Mouse (Mus musculus): ENCODE measurements at regions not wholly inside any gene's neighbourhood (a gene's known extent, or its start where the extent isn't known, plus 50 kb on each side); places are given as distances from the start of the nearest gene placed in this dataset.

DNA sequence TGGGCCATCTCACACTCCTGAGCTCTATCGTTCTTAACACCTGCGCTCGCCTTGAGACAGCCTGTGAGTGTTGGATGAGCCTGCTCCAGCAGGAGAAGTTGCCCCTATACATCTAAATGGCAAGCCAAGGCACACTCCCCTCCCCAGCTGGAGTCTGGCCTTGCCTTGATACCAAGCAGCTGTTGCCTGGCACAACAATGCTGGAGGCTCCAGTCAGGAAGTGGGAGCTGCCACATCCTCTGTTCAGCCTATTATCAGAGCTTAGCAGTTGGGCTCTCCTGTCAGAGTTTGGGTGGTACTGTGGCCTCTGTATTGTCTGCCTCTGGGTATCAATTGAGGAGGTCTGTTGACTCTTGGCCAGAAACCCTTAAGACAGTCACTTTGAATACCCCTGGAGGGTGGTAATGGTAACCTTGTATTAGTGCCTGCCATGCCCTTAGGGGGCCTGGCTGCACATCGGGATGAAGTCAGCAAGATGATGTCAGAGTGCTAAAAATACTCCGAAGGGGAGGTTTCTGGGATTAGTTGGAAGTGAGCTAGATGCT lies 227.4 kb upstream of the Jarid2 start:
- WGBS = 65% methylated on average over 5 of the region's 5 CpGs
- Histone ChIP-seq H3K9me3 (ENCODE audit: control insufficient read depth, low read length) (no peaks in the 10 kb centered on the region), H3K9ac (ENCODE audit: low read length) (no peak overlapping the region), H3K27ac (replicated peaks; ENCODE audit: low read depth, low read length) (no peak overlapping the region), H3K27me3 (ENCODE audit: control insufficient read depth, insufficient read depth, low read length) (no peaks in the 10 kb centered on the region), H3K4me2 (ENCODE audit: low read depth, severe bottlenecking) (no peak overlapping the region), H3K36me3 (ENCODE audit: control insufficient read depth, insufficient read depth, low read length) (no peaks in the 10 kb centered on the region), H3K4me1 (ENCODE audit: control insufficient read depth, insufficient read depth, low read length) (peaks cover 16% of the 10 kb centered on the region), H3K4me3 (ENCODE audit: low read depth, low read length) (no peak overlapping the region)
- DNase-seq (ENCODE audit: low spot score) (no peak), ATAC-seq (ENCODE audit: insufficient number of reproducible peaks, low FRiP score, low TSS enrichment, low read depth) (no peak)

DNA sequence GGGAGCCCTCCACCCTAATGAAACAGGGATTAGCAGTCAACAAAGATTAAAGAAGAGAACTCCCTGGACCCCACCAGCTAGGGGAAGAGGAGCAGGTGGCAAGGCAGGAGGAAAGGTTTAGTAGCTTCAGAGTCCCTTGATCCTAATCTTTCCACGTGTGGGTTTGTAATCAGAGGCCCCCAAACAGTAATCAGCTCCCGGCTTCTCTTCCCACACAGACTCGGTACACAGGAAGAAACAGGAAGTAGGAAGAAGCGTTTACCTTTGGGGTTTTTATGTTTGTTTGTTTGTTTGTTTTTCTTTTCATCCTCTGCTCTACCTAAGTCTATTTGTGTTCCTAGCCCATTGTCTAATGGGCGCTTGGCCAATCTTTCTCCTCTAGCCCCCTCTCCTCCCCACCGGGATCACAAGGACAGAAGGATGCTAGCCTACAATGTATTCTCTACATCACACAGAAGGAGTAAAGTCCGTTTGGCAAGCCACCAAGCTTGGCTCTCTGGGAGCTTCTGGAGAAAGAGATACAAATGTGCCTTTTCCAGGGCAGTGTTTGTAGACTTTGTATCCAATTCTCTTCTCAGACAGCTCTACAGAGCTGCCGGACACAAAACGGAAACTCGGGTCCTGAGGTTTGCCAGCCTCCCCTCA lies 226.5 kb upstream of the Jarid2 start:
- DNase-seq (ENCODE audit: low spot score) (no peak), ATAC-seq (ENCODE audit: insufficient number of reproducible peaks, low FRiP score, low TSS enrichment, low read depth) (no peak)
- no peaks in the 10 kb centered on the region for H3K27me3 ChIP-seq (ENCODE audit: control insufficient read depth, insufficient read depth, low read length)
- H3K9me3 ChIP-seq (ENCODE audit: control insufficient read depth, low read length) = no peaks in the 10 kb centered on the region
- WGBS = 65% methylated on average over 10 of the region's 10 CpGs
- no peak overlapping the region for H3K4me2 ChIP-seq (ENCODE audit: low read depth, severe bottlenecking)
- H3K9ac ChIP-seq (ENCODE audit: low read length) = no peak overlapping the region
- no peak overlapping the region for H3K27ac ChIP-seq (replicated peaks; ENCODE audit: low read depth, low read length)
- H3K36me3 ChIP-seq (ENCODE audit: control insufficient read depth, insufficient read depth, low read length) = no peaks in the 10 kb centered on the region
- no peak overlapping the region for H3K4me3 ChIP-seq (ENCODE audit: low read depth, low read length)
- peaks cover 11% of the 10 kb centered on the region; the same call in 1 of the 2 replicates for H3K4me1 ChIP-seq (ENCODE audit: control insufficient read depth, insufficient read depth, low read length)

DNA sequence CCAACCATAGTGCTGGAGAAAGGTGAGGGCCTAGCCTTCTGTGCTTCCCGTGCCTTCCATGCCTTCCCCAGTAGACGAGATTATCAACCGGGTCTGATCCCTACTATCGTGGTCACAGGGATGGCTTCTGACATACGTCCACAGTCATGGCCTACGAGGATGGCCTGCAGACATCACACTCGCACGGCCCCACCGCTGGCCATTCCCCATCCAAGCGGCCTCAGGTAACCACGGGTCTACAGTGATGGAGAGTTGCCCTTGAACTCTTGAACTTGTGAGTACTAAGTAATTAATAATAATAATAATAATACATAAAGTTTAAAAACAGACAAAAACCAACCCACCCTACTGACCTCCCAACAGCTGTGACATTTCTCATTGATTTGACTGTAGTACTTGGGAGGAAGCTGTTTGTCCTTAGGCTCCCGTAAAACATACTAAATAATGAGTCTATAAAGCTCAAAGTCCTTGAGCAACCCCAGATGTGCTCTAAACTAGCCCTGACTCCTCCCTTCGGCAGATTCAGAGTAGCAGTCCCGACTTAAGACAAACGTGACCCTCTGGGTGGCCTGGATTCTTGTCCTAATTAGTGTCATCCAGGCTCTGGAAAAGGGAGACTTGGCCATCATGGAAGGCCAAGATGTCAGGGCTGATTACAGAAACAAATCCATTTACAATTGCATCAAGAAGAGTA lies 225.9 kb upstream of the Jarid2 start:
- DNase-seq (ENCODE audit: low spot score) (peak; percentile 55), ATAC-seq (ENCODE audit: insufficient number of reproducible peaks, low FRiP score, low TSS enrichment, low read depth) (no peak)
- no peaks in the 10 kb centered on the region for H3K36me3 ChIP-seq (ENCODE audit: control insufficient read depth, insufficient read depth, low read length)
- no peak overlapping the region for H3K9ac ChIP-seq (ENCODE audit: low read length)
- H3K4me1 ChIP-seq (ENCODE audit: control insufficient read depth, insufficient read depth, low read length) = 0 out of 2 replicates have a peak, but pooled peaks cover 10% of the 10 kb centered on the region
- H3K9me3 ChIP-seq (ENCODE audit: control insufficient read depth, low read length) = no peaks in the 10 kb centered on the region
- no peaks in the 10 kb centered on the region for H3K27me3 ChIP-seq (ENCODE audit: control insufficient read depth, insufficient read depth, low read length)
- WGBS = 49% methylated on average over 15 of the region's 15 CpGs
- no peak overlapping the region for H3K27ac ChIP-seq (replicated peaks; ENCODE audit: low read depth, low read length)
- H3K4me2 ChIP-seq (ENCODE audit: low read depth, severe bottlenecking) = no peak overlapping the region
- H3K4me3 ChIP-seq (ENCODE audit: low read depth, low read length) = no peak overlapping the region

DNA sequence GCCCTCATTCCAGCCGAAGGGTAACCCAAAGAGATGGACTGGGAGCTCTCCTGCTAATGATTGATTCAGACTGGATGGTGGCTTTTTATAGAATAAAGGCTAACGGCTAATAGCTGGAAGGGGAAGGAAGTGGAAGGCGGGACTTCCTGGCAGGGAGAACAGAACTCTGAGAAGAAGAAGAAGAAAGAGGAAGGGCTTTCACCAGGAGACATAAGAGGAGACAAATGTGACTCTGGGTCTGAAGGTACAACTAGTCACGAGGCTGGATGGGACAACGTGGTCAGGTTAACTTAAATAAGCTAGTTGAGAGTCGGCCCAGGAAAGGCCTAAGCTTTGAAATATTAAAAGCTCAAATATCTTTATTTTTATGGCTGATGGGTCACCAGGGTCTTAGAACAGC lies 224.8 kb upstream of the Jarid2 start:
- H3K36me3 ChIP-seq (ENCODE audit: control insufficient read depth, insufficient read depth, low read length) = no peaks in the 10 kb centered on the region
- H3K27ac ChIP-seq (replicated peaks; ENCODE audit: low read depth, low read length) = no peak overlapping the region
- no peak for ATAC-seq (ENCODE audit: insufficient number of reproducible peaks, low FRiP score, low TSS enrichment, low read depth)
- H3K4me1 ChIP-seq (ENCODE audit: control insufficient read depth, insufficient read depth, low read length) = 0 out of 2 replicates have a peak, but pooled peaks cover 10% of the 10 kb centered on the region
- H3K4me2 ChIP-seq (ENCODE audit: low read depth, severe bottlenecking) = no peak overlapping the region
- no peak overlapping the region for H3K4me3 ChIP-seq (ENCODE audit: low read depth, low read length)
- H3K27me3 ChIP-seq (ENCODE audit: control insufficient read depth, insufficient read depth, low read length) = no peaks in the 10 kb centered on the region
- no peaks in the 10 kb centered on the region for H3K9me3 ChIP-seq (ENCODE audit: control insufficient read depth, low read length)
- WGBS = 79% methylated on average over 6 of the region's 6 CpGs
- no peak overlapping the region for H3K9ac ChIP-seq (ENCODE audit: low read length)
- no peak for DNase-seq (ENCODE audit: low spot score)

DNA sequence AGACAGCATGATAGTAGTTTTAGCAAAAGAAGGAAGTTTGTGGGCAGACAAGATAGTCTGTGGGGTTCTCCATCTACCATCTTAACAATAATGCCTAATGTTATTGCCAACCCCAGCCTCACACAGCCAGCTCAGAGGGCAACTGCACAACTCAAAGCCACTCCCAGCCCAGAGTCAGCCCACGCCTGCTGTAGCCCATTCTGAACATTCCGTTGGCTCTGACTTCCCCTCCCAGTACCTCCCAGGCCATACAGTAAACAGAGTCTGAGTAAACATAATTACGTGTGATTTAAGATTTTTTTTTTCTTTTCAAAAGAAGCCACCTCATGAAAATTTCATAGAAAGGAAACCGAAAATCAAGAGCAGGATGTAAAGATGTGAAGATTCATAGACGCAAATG lies 222.3 kb upstream of the Jarid2 start:
- DNase-seq (ENCODE audit: low spot score) (no peak), ATAC-seq (ENCODE audit: insufficient number of reproducible peaks, low FRiP score, low TSS enrichment, low read depth) (no peak)
- Histone ChIP-seq H3K27ac (replicated peaks; ENCODE audit: low read depth, low read length) (no peak overlapping the region), H3K4me2 (ENCODE audit: low read depth, severe bottlenecking) (no peak overlapping the region), H3K4me3 (ENCODE audit: low read depth, low read length) (no peak overlapping the region), H3K36me3 (ENCODE audit: control insufficient read depth, insufficient read depth, low read length) (no peaks in the 10 kb centered on the region), H3K4me1 (ENCODE audit: control insufficient read depth, insufficient read depth, low read length) (peaks cover 10% of the 10 kb centered on the region; the same call in 1 of the 2 replicates), H3K27me3 (ENCODE audit: control insufficient read depth, insufficient read depth, low read length) (no peaks in the 10 kb centered on the region), H3K9me3 (ENCODE audit: control insufficient read depth, low read length) (no peaks in the 10 kb centered on the region), H3K9ac (ENCODE audit: low read length) (no peak overlapping the region)
- 58% methylated on average over 5 of the region's 5 CpGs for WGBS

DNA sequence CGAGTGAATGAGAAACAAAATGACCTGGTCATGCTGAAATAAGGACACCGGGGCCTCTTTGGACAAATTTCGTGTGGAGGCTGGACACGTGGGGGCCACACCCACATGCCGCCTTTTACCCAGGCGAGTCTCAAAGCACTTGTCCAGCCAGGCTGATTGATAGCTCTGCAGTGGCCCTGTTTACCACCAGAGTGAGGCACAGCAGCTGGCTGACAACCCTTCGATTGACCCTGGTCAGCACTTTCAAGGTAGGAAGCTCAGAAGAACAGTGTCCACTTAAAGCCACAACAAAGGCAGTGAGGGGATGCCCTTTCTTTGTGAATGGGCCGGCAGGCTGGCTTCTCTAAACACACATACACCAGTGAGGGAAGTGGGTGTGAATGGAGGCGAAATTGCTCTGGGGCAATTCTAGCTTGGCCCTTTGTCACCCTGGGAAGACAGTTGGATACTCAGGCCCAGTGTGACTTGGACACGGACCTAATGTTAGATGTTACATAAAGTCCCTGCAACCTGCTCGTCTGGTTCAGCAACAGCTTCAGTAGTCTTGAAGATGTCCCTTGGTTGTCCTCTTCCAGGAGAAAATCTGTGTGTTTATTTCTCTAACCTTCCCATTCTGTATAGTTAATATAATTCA lies 219.6 kb upstream of the Jarid2 start:
- WGBS = 11% methylated on average over 11 of the region's 11 CpGs
- Histone ChIP-seq H3K27me3 (ENCODE audit: control insufficient read depth, insufficient read depth, low read length) (no peaks in the 10 kb centered on the region), H3K36me3 (ENCODE audit: control insufficient read depth, insufficient read depth, low read length) (no peaks in the 10 kb centered on the region), H3K4me1 (ENCODE audit: control insufficient read depth, insufficient read depth, low read length) (peaks cover 12% of the 10 kb centered on the region; the same call in 1 of the 2 replicates), H3K4me2 (ENCODE audit: low read depth, severe bottlenecking) (no peak overlapping the region), H3K9me3 (ENCODE audit: control insufficient read depth, low read length) (no peaks in the 10 kb centered on the region), H3K9ac (ENCODE audit: low read length) (no peak overlapping the region), H3K27ac (replicated peaks; ENCODE audit: low read depth, low read length) (no peak overlapping the region), H3K4me3 (ENCODE audit: low read depth, low read length) (no peak overlapping the region)
- DNase-seq (ENCODE audit: low spot score) (no peak), ATAC-seq (ENCODE audit: insufficient number of reproducible peaks, low FRiP score, low TSS enrichment, low read depth) (no peak)

DNA sequence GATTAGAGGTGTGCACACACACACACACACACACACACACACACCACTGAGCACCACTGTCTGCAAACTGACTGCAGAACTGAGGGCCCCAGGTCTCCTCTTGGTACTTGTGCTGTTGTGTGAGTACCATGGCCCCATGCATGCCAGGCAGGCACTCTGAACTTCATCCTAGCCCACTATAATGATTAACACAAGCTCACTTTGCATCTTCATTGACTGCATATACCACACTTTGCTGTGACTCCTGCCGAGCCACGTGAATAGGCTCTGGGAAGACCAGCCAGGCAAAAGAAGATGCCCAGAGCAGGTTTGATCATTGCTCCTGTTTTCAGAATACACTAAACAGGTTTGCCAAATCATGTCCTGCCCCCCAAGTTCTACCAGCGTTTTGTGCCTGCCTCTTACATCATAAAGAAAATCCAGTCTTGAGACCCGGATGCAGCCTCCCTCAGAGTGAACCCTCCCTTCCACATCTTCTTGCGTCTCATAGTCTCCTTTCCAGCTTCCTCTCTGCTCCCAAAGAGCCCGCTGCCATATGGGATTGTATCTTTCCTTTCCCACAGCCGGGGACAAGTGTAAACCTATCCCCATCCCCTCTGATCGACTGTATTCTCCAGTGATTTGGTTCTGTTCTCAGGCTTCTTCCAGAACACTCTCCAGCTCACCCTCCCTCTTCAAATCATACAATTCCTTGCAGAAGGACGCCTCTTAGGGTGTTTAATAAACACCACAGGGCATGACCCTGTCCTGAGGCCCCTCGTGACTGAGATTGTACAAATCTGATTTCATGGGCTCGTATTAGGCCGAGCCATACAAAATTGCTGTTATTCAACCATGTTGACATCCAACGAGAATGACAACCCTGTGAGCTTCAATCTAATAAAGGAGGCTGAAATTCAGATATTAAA lies 215.6 kb upstream of the Jarid2 start:
- no peaks in the 10 kb centered on the region for H3K9me3 ChIP-seq (ENCODE audit: control insufficient read depth, low read length)
- H3K27ac ChIP-seq (replicated peaks; ENCODE audit: low read depth, low read length) = no peak overlapping the region
- ATAC-seq (ENCODE audit: insufficient number of reproducible peaks, low FRiP score, low TSS enrichment, low read depth) (no peak), DNase-seq (ENCODE audit: low spot score) (no peak)
- no peak overlapping the region for H3K4me3 ChIP-seq (ENCODE audit: low read depth, low read length)
- H3K27me3 ChIP-seq (ENCODE audit: control insufficient read depth, insufficient read depth, low read length) = no peaks in the 10 kb centered on the region
- no peak overlapping the region for H3K9ac ChIP-seq (ENCODE audit: low read length)
- WGBS = 68% methylated on average over 13 of the region's 13 CpGs
- peaks cover 7% of the 10 kb centered on the region; the same call in 1 of the 2 replicates for H3K4me1 ChIP-seq (ENCODE audit: control insufficient read depth, insufficient read depth, low read length)
- no peak overlapping the region for H3K4me2 ChIP-seq (ENCODE audit: low read depth, severe bottlenecking)
- H3K36me3 ChIP-seq (ENCODE audit: control insufficient read depth, insufficient read depth, low read length) = no peaks in the 10 kb centered on the region
